Mouse (Mus musculus): ENCODE data around the gene Prdm10.

GRCm38 (mm10) chr9:31309041-31309440 is 28.7 kb downstream of the Prdm10 start:
- no peak for TF ChIP-seq CTCF (IDR thresholded peaks at IDR 0.05)
- no peak for TF ChIP-seq EP300 (IDR thresholded peaks at IDR 0.05; ENCODE audit: insufficient read depth, low read depth, low read length)
- TF ChIP-seq POLR2A (IDR thresholded peaks at IDR 0.05; ENCODE audit: insufficient read depth, low read depth, low read length): no peak

All from heart, adult 2 months (tissue).